Mouse (Mus musculus) thymus, postnatal 0 days (tissue): ENCODE measurements around the gene Ndufv3. TPM values are rescaled to one million over a fixed set of nuclear protein-coding genes. Genes with fewer than 3 reads are reported as not detected.
"Not testable (repeated sequence)": the region's sequence is repeated elsewhere in the genome, so short reads cannot be mapped to it uniquely, and the experiment has no call there.

ENCODE experiments used
- DNase-seq: peaks from one replicate; pipeline ENCODE4 v3.0.0-alpha.2; 2015; ENCODE audit warnings: low spot score
- polyA plus RNA-seq: library from polyadenylated mRNA; unstranded; fragments of >200 nt; fragmentation: Nextera tagmentation; extraction: Ambion mirVana; gene quantifications from 2 replicates; pipeline ENCODE4 v1.2.1, GENCODE M21; 2015

Ndufv3 gene
- polyA plus RNA-seq, 1 experiment from 2014 or later = 425 TPM

- DNase-seq = not testable (repeated sequence)
Observed at GRCm38 (mm10) chr17:31552601-31553000, 32.7 kb downstream of the Ndufv3 start.

GRCm38 (mm10) chr17:31556253-31556652, 36.3 kb downstream of the Ndufv3 start:
- DNase-seq = no peak

GRCm38 (mm10) chr17:31557124-31557880, 37.4 kb downstream of the Ndufv3 start:
- DNase-seq = peak; percentile 4

- DNase-seq = peak; percentile 46
Observed at GRCm38 (mm10) chr17:31557947-31558542, 38.1 kb downstream of the Ndufv3 start.

- no peak for DNase-seq
Observed at GRCm38 (mm10) chr17:31559021-31559789, 39.3 kb downstream of the Ndufv3 start.

GRCm38 (mm10) chr17:31563632-31564014, 43.7 kb downstream of the Ndufv3 start:
- peak; percentile 61 for DNase-seq

- peak; percentile 100 for DNase-seq
Observed at GRCm38 (mm10) chr17:31564015-31564857, 44.3 kb downstream of the Ndufv3 start, which contains the start of gene Pknox1. Pknox1 (plus strand) TSS chr17:31564734.

GRCm38 (mm10) chr17:31564858-31565140, 44.9 kb downstream of the Ndufv3 start:
- no peak for DNase-seq

GRCm38 (mm10) chr17:31565141-31566056, 45.5 kb downstream of the Ndufv3 start:
- peak; percentile 87 for DNase-seq

- DNase-seq = peak; percentile 7
Observed at GRCm38 (mm10) chr17:31566276-31566675, 46.4 kb downstream of the Ndufv3 start.

- DNase-seq = no peak
Observed at GRCm38 (mm10) chr17:31569756-31570155, 49.8 kb downstream of the Ndufv3 start.

- DNase-seq = peak; percentile 30
Observed at GRCm38 (mm10) chr17:31570321-31570925, 50.5 kb downstream of the Ndufv3 start.

- no peak for DNase-seq
Observed at GRCm38 (mm10) chr17:31571689-31572088, 51.8 kb downstream of the Ndufv3 start.

GRCm38 (mm10) chr17:31574662-31575061, 54.7 kb downstream of the Ndufv3 start:
- DNase-seq = no peak

- no peak for DNase-seq
Observed at GRCm38 (mm10) chr17:31576394-31577175, 56.7 kb downstream of the Ndufv3 start.

GRCm38 (mm10) chr17:31580344-31580743, 60.4 kb downstream of the Ndufv3 start:
- no peak for DNase-seq
